Mouse (Mus musculus) frontal cortex, adult (tissue): ENCODE results near the gene Sdhaf1.

Experiments used
- ATAC-seq: cut with Nextera tagmentation; 2 replicates; pipeline ENCODE4 v1.9.2; 2017; ENCODE audit warnings: mild to moderate bottlenecking, moderate library complexity, mixed read lengths; ENCODE audit not compliant: low TSS enrichment

The Sdhaf1 gene

DNA sequence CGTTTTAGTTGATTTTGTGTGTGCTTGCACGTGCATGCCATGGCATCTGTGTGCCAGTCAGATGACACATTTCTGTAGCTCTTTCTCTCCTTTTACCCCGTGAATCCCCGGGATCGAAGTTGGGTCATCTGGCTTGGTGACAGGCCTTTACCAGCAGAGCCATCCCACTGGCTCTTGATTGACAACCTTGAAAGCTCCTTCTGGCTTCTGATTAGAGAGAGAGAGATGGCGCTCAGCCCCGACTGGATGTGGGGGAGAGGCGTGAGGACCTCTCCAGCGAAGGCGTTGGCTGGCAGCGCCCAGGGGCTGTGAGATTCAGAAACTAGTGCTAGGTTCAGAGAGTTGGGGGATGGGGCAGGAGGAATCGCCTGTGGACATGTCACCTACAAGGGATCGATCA, 29.9 kb downstream of the Sdhaf1 start:
- ATAC-seq, result no peak

DNA sequence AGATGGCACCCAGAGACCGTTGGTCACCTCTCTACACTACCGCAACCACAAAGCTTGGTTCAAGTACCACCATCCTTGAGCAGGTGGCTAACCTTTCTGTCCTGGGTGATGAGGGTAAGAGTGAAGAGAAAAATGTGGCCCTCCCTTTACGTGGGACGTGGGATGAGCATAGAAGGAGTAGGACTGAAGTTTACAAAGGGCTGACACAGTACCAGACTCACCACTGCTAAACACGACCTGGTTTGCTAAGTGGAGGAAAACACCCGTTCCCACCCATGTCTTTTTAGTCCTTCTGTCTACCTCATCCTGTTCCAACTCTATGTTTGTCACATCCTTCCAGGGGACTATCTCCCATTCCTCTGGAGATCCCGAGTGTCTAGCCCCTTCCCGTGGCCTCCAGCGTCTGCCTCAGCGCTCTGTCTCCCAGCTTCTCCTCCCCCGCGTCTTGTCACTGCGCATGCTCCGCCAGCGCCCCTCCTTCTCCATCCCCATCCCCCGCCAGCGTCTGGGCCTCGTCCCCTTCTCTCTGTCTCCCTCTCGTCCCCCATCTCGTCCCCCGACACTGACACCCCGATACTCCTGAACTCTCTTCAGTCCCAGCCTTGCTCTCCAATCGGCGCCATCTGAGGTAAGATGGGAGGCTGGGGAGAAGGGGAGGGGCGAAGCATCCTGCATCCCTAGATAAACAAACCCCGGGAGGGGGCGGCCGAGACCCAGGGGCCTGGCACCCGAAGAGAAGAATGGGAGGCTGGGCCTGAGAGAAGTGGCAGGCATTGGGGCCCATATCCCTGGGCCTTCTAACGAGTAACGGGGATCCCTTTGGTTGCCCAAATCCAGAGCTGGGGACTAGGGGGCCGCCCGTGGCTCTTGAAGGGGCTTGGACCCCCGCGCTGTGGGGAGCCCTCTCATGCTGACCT, 32.2 kb downstream of the Sdhaf1 start, which contains the start of gene Clip3:
Clip3 (plus strand) TSS at position 514 of the 917 bp plus-strand sequence.
- ATAC-seq, result peak; percentile 60

DNA sequence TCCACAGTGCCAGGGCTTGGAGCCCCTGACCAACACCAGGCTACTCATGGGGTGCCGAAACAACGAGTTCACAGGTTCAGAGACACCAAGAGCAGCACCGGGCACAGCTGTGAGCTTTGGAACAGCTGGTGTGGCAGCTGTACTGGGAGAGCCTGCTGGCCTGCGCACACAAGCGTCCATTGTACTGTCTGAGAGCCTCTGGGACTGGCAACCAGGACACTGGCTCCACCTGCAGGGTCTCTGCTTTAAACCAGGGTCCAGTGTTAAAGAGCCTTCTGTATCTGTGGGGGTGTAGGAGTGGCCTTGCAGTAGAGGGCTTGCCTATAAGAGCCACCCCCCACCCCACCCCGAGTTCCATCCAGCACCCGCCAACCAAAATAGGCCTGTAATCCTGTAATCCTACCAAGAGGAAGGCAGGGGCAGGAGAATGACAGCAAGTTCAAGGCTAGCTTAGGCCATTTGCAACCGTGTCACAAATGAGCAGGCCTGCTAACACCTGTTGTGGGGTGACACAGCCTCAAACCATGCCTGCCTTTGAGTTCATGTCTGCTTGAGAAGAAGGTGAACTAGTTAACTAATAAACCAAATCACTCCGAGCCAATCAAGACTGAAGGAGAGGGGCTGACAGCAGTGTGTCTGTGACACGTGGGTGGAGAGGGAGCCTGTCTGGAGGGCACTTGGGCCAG, 33.8 kb downstream of the Sdhaf1 start:
- 0 out of 2 replicates have a peak, but pooled peaks have one; percentile 14 for ATAC-seq

DNA sequence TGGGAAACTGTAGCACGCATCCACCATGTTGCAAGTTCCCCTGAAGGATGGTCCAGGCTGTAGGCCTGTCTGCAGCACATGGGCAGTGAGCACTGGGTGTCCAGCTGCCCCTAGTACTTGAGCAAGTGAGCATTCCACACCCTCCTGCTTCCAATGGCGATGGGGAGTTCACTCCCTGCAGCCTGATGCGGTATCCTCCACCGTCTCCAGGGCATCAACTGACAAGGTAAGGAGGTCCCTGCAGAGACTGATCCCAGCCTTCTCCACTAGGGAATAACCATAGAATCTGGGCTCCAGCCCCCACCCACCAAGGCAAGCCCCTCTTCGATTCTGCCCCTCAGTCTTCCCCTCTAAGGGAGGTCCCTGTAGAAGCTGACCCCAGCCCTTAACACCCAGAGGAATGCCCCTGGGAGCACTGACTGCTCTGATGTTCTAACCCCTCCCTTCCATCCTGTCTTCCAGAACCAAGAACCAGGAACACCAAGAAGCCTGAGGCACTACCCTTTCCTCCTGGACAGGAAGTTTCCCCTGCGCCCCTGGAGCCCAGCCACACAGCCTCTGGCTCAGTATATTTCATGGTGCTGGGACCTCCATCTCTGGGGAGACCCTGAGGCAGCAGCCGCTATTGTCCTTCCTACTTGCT, 34.5 kb downstream of the Sdhaf1 start:
- ATAC-seq, result no peak

DNA sequence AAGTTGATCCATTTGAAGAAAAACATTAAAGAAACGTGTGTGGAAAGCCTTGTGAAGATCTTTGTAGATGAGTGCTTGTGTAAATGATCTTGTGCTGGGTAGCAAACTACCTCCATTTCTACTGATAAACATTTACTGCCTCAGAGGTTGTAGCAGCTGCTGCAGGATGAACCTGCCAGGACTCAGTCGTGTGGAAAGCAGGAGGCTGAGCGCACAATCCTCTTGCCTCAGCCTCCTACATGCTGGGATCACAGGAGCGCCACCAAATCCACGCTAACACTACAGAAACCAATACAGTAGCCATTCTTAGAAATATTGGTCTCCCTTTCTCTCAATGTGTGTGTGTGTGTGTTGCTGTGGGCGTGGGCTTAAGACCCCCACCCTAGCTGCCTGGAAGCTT, 35.6 kb downstream of the Sdhaf1 start:
- no peak for ATAC-seq

DNA sequence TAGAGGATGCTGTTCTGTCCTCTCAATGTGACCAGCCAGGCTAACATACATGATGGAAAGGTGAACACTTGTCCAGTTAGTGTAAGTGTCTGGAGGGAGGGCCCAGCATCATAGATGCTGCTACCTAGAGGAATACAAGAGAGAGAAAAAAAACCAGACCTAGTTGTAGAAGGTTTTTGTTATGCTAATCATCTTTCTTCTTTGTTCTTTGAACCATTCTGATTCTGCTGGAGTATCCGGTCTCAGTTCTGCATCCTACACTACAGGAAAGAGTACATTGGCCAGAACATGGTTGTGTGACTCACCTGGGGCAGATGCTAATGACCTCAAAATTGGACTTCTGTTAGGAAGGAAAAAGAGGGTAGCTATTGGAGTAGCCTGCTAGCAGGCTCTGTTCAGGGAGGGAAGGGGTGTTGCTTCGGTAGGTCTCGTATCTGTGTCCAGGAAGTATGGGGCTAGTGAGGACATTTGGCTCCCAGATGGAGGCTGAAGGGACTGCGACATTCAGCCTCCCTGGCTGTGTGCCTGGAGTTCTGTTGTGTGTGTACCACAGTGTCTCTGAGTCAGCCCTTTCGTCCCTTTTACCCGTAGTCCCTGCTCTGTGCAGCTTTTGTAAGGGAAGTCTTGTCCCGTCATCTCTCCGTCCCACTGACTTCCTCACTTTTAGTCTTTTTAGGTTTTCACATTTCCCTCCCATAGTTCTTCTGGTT, 36.8 kb downstream of the Sdhaf1 start:
- no peak for ATAC-seq

DNA sequence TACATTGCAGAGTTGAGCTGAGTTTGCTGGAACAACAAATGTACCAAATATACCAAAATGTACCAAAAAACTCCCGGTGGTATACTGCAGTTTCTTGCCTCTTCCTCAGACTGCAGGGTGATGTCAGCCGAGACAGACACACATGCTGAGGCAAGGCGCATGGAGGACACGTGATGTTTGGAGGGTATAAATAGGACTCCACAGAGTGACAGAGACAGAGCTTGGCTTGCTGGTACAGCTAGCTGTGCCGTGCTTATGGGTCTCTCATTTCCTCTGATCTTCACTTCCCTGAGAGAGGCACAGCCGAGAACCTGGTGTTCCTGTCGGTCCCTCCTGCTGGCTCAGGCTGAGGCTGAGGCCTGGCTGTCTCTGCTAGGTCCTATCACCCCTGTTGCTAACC, 41.0 kb downstream of the Sdhaf1 start:
- ATAC-seq, result no peak

DNA sequence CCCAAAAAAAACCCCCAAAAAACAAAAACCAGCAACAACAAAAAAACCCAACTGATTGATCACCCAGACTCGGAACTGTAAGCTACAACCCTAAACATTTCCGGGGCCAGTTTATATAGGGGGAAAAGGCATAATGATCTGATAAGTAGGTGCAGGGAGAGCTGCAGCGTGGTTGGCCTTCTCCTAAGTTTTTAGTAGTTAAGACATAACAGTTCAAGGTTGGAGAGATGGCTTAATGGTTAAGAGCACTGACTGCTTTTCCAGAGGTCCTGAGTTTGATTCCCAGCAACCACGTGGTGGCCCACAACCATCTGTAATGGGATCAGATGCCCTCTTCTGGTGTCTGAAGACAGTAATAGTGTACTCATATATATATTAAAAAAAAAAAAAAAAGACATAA, 42.2 kb downstream of the Sdhaf1 start:
- no peak for ATAC-seq

DNA sequence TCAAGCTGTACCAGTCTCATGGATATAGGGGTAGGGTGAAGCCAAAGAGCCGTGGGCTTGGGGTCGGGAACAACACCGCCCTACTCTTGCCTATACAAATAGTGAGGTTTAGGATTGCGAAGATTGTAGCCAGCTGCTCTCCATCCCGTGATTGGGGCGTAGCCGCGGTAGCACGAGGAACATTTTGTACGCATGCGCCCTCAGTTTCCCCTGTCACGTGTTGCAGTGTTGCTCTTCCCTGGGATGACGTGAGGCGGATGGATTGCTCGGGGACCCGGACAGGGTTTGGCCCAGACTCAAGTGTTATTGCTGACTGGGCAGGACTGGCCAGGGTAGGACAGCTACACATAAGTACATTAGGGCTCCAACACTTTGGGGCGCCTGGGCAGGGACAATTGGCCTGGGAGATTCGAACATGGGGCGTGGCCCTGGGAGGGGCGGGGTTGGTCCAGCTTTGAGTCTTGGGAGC, 43.0 kb downstream of the Sdhaf1 start:
- ATAC-seq, result peak; percentile 84

DNA sequence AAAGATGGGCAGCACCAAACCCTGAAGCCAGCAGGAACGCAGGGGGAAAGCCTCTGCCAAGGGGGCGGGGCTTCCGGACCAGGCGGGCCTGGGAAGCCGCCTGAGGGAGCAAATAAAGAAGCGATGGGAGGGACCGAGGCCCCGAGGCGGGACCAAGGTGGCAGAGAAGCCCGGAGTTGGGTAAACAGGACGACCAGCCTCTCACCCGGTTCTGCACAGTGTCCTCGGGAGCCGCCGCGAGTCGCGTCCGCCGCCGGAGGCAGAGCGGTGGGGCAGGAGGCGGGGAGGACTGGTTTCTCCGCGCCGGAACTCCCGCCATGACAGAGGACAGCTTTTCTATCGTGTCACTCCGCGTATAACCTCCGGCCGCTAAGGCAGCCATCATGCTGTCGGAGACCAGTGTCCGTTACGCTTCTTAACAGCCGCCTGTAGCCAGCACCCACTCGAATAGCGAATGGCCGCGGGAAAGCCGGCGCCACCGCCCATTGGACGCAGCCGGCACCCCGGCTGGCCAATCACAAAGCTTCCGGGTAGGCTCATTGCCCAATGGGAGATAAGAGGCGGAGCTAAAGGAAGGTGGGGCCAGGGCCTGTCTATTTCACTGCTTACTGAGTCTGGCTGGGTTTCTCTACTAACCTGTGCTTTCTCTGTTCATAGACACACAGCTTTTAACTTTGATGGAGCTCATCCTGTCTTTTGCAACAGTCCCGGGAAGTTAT, 43.6 kb downstream of the Sdhaf1 start, which contains the start of the genes Thap8 and Wdr62:
Thap8 (plus strand) TSS at position 144 of the 719 bp plus-strand sequence.
Wdr62 (minus strand) TSS at position 469 of the 719 bp plus-strand sequence.
- peak; percentile 95 for ATAC-seq

DNA sequence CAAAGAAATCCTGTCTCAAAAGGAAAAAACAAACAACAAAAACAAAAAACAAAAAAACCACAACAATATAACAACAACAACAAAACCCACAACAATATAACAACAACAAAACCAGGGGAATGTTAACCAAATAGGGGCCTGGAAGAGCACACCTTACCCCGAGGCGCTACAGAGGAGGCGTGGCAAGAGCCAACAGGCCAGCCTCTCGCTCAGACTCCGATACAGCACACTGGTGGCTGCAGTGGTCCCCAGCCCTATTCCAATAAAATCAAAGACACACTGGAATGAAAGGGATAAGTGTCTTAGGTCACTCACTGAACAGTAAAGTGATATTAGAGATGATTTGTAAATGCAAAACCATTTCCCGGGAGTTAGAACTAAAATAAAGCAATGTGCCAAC, 44.2 kb downstream of the Sdhaf1 start:
- ATAC-seq, result no peak

DNA sequence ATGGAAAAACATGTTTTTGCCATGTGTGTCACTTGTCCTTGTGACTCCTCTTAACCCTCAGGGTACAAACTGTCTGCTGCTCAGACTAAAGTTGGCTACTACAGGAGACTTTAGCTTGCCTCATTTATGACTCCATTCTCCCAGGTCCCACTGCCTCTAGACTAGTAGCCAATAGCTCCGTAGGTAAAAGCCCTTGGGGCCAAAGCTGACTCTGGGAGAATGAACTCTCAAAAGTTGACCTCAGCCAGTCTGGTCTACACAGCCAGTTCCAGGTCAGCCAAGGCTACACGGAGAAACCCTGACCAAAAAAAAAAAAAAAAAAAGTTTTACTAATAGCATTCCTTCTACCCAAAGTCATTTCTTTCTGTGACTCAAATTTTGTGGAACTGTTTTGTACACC, 44.8 kb downstream of the Sdhaf1 start:
- ATAC-seq, result no peak

DNA sequence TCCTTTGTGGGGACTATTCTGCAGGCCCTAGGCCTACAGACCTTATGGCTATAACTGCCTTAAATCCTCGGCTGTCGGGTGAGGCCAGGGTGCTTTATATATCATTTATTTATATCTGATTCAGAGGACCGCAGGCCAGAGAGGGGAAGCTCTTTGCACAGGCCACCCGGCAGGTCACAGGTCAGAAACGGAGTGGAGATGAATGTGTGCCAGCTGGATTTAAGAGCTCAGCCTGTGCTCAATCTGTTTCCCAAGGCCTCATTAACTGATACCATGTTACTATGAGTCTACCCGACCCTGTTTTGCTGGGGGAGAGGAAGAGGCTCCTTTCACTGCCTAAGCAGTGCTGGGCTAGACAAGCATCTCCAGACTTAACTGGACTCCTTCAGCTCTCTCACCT, 49.3 kb downstream of the Sdhaf1 start:
- ATAC-seq, result no peak
